Mouse (Mus musculus): ENCODE data around the gene Olfr94.
"Not testable (repeated sequence)": the region's sequence is repeated elsewhere in the genome, so short reads cannot be mapped to it uniquely, and the experiment has no call there.

Gene Olfr94

GRCm38 (mm10) chr17:37200894-37201293, at the start of gene Olfr94:
Gene Olfr94 (minus strand): TSS chr17:37200994.
- DNase-seq (ENCODE audit: low spot score): no peak

- DNase-seq (ENCODE audit: low spot score): no peak
Measured at GRCm38 (mm10) chr17:37250544-37250943, 49.8 kb upstream of the Olfr94 start.

GRCm38 (mm10) chr17:37249460-37249859, 48.7 kb upstream of the Olfr94 start:
- no peak for DNase-seq (ENCODE audit: low spot score)

- DNase-seq (ENCODE audit: low spot score): no peak
Measured at GRCm38 (mm10) chr17:37246715-37247114, 45.9 kb upstream of the Olfr94 start.

- no peak for DNase-seq (ENCODE audit: low spot score)
Measured at GRCm38 (mm10) chr17:37242198-37242597, 41.4 kb upstream of the Olfr94 start.

- not testable (repeated sequence) for DNase-seq (ENCODE audit: low spot score)
Measured at GRCm38 (mm10) chr17:37237230-37237629, 36.4 kb upstream of the Olfr94 start, which contains the start of gene Olfr97. Gene Olfr97 (minus strand): TSS chr17:37237330.

GRCm38 (mm10) chr17:37221879-37222278, 21.1 kb upstream of the Olfr94 start:
- DNase-seq (ENCODE audit: low spot score): no peak

- DNase-seq (ENCODE audit: low spot score): no peak
Measured at GRCm38 (mm10) chr17:37219846-37220245, 19.1 kb upstream of the Olfr94 start, which contains the start of gene Olfr96. Gene Olfr96 (plus strand): TSS chr17:37220146.

- DNase-seq (ENCODE audit: low spot score): no peak
Measured at GRCm38 (mm10) chr17:37218486-37218885, 17.7 kb upstream of the Olfr94 start.

GRCm38 (mm10) chr17:37213018-37213417, 12.2 kb upstream of the Olfr94 start, which contains the start of gene Olfr95:
Gene Olfr95 (minus strand): TSS chr17:37213118.
- DNase-seq (ENCODE audit: low spot score): no peak

GRCm38 (mm10) chr17:37210884-37211768, 10.3 kb upstream of the Olfr94 start:
- DNase-seq (ENCODE audit: low spot score): no peak

GRCm38 (mm10) chr17:37203917-37204236, 3.1 kb upstream of the Olfr94 start:
- no peak for DNase-seq (ENCODE audit: low spot score)

GRCm38 (mm10) chr17:37203206-37203916, 2.6 kb upstream of the Olfr94 start:
- DNase-seq (ENCODE audit: low spot score): peak; percentile 34

GRCm38 (mm10) chr17:37196845-37197724, 3.7 kb downstream of the Olfr94 start:
- no peak for DNase-seq (ENCODE audit: low spot score)

GRCm38 (mm10) chr17:37194782-37195181, 6.0 kb downstream of the Olfr94 start:
- DNase-seq (ENCODE audit: low spot score): no peak

- DNase-seq (ENCODE audit: low spot score): no peak
Measured at GRCm38 (mm10) chr17:37193656-37194055, 7.1 kb downstream of the Olfr94 start, which contains the start of gene Ubd. Gene Ubd (plus strand): TSS chr17:37193892.

- no peak for DNase-seq (ENCODE audit: low spot score)
Measured at GRCm38 (mm10) chr17:37193032-37193431, 7.8 kb downstream of the Olfr94 start.

GRCm38 (mm10) chr17:37190711-37191110, 10.1 kb downstream of the Olfr94 start:
- DNase-seq (ENCODE audit: low spot score): no peak

GRCm38 (mm10) chr17:37185474-37185873, 15.3 kb downstream of the Olfr94 start:
- DNase-seq (ENCODE audit: low spot score): no peak

- DNase-seq (ENCODE audit: low spot score): no peak
Measured at GRCm38 (mm10) chr17:37161394-37161793, 39.4 kb downstream of the Olfr94 start, which contains the start of gene Olfr93. Gene Olfr93 (minus strand): TSS chr17:37161494.
